Mouse (Mus musculus) embryonic facial prominence, embryonic 14.5 days (tissue): ENCODE data around the gene Cdiptos. TPM values are rescaled to one million over a fixed set of nuclear protein-coding genes. Genes with fewer than 3 reads are reported as not detected.

Experiments
- ATAC-seq: fragments of 200-750 bp; cut with Nextera tagmentation; 2 replicates; pipeline ENCODE4 v1.8.0; 2017; ENCODE audit warnings: low read depth, moderate number of reproducible peaks, moderate TSS enrichment
- DNase-seq: peaks from one replicate; pipeline ENCODE4 v3.0.0-alpha.2; 2015; ENCODE audit warnings: low spot score
- H3K27ac ChIP-seq: fragments of 300-500 bp; sonication (generic); replicated peaks from 2 replicates; pipeline ENCODE4 v1.5.1; 2014; ENCODE audit warnings: low read depth, mild to moderate bottlenecking, low read length, moderate library complexity
- H3K27me3 ChIP-seq: fragments of 300-500 bp; sonication (generic); replicated peaks from 2 replicates; pipeline ENCODE4 v1.6.1; 2014; ENCODE audit warnings: low read length; ENCODE audit not compliant: control insufficient read depth, insufficient read depth
- H3K36me3 ChIP-seq: fragments of 300-500 bp; sonication (generic); 2 replicates; pipeline ENCODE4 v1.6.1; 2014; ENCODE audit warnings: low read length, mixed read lengths; ENCODE audit not compliant: control insufficient read depth, insufficient read depth
- H3K4me1 ChIP-seq: fragments of 300-500 bp; sonication (generic); 2 replicates; pipeline ENCODE4 v1.6.1; 2014; ENCODE audit warnings: antibody characterized with exemption, low read length; ENCODE audit not compliant: control insufficient read depth, insufficient read depth
- H3K4me2 ChIP-seq: fragments of 300-500 bp; sonication (generic); 2 replicates; pipeline ENCODE4 v1.6.1; 2014; ENCODE audit warnings: low read depth, mild to moderate bottlenecking, low read length, moderate library complexity, mixed read lengths
- H3K4me3 ChIP-seq: fragments of 300-500 bp; sonication (generic); 2 replicates; pipeline ENCODE4 v1.5.1; 2014; ENCODE audit warnings: low read depth, mild to moderate bottlenecking, low read length
- H3K9ac ChIP-seq: fragments of 300-500 bp; sonication (generic); 2 replicates; pipeline ENCODE4 v1.6.1; 2014; ENCODE audit warnings: low read depth, mild to moderate bottlenecking, low read length, moderate library complexity, mixed read lengths
- H3K9me3 ChIP-seq: fragments of 300-500 bp; sonication (generic); 2 replicates; pipeline ENCODE4 v1.6.1; 2016; ENCODE audit warnings: low read length; ENCODE audit not compliant: control insufficient read depth
- WGBS: fragments of 180-500 bp; shearing (Covaris S2); extraction: QIAGEN DNeasy Blood & Tissue Kit; methylation state at CpG from one replicate; pipeline ENCODE4 v1.1.7; 2014; 5-methylcytosine and 5-hydroxymethylcytosine counted together
- polyA plus RNA-seq: library from polyadenylated mRNA; unstranded; fragments of >200 nt; fragmentation: Nextera tagmentation; extraction: Ambion mirVana; gene quantifications from 2 replicates; pipeline ENCODE4 v1.2.1, GENCODE M21; 2014

Gene Cdiptos
- polyA plus RNA-seq, 1 experiment from 2014 or later, result 1.3 TPM

- DNase-seq (no peak), ATAC-seq (no peak)
- Histone ChIP-seq H3K27me3 (no peaks in the 10 kb centered on the region), H3K9ac (no peak overlapping the region), H3K4me2 (no peak overlapping the region), H3K27ac (no peak overlapping the region), H3K4me3 (no peak overlapping the region), H3K4me1 (no peaks in the 10 kb centered on the region), H3K36me3 (no peaks in the 10 kb centered on the region), H3K9me3 (no peaks in the 10 kb centered on the region)
- WGBS, result 60% methylated on average over 8 of the region's 8 CpGs
These were observed 12.9 kb upstream of the Cdiptos start for GRCm38 (mm10) chr7:126988816-126989215.

- 34% methylated on average over 9 of the region's 9 CpGs for WGBS
- H3K36me3 ChIP-seq, result no peaks in the 10 kb centered on the region
- ATAC-seq (peak; percentile 64; the same call in 1 of the 2 replicates), DNase-seq (peak; percentile 35)
- no peaks in the 10 kb centered on the region for H3K27me3 ChIP-seq
- no peaks in the 10 kb centered on the region for H3K9me3 ChIP-seq
- H3K4me3 ChIP-seq, result no peak overlapping the region
- no peaks in the 10 kb centered on the region for H3K4me1 ChIP-seq
- H3K27ac ChIP-seq, result no peak overlapping the region
- no peak overlapping the region for H3K9ac ChIP-seq
- no peak overlapping the region for H3K4me2 ChIP-seq
These were observed 10.4 kb upstream of the Cdiptos start for GRCm38 (mm10) chr7:126986319-126986718.

GRCm38 (mm10) chr7:126984667-126985444 lies 9.0 kb upstream of the Cdiptos start:
- H3K4me2 ChIP-seq, result no peak overlapping the region
- no peaks in the 10 kb centered on the region for H3K4me1 ChIP-seq
- H3K27me3 ChIP-seq, result no peaks in the 10 kb centered on the region
- no peak overlapping the region for H3K27ac ChIP-seq
- 64% methylated on average over 10 of the region's 10 CpGs for WGBS
- DNase-seq (peak; percentile 23), ATAC-seq (peak; percentile 38; the same call in 1 of the 2 replicates)
- peaks cover 10% of the 10 kb centered on the region for H3K36me3 ChIP-seq
- no peak overlapping the region for H3K4me3 ChIP-seq
- H3K9ac ChIP-seq, result no peak overlapping the region
- no peaks in the 10 kb centered on the region for H3K9me3 ChIP-seq

GRCm38 (mm10) chr7:126983113-126983512 lies 7.2 kb upstream of the Cdiptos start:
- no peak overlapping the region for H3K4me2 ChIP-seq
- peaks cover 27% of the 10 kb centered on the region for H3K36me3 ChIP-seq
- H3K27ac ChIP-seq, result no peak overlapping the region
- DNase-seq (no peak), ATAC-seq (no peak)
- H3K27me3 ChIP-seq, result no peaks in the 10 kb centered on the region
- H3K9ac ChIP-seq, result no peak overlapping the region
- H3K4me1 ChIP-seq, result no peaks in the 10 kb centered on the region
- no peaks in the 10 kb centered on the region for H3K9me3 ChIP-seq
- H3K4me3 ChIP-seq, result no peak overlapping the region
- 77% methylated on average over 7 of the region's 7 CpGs for WGBS

GRCm38 (mm10) chr7:126982054-126982453 lies 6.2 kb upstream of the Cdiptos start:
- H3K4me1 ChIP-seq, result peaks cover 6% of the 10 kb centered on the region
- H3K27ac ChIP-seq, result no peak overlapping the region
- no peak overlapping the region for H3K4me2 ChIP-seq
- ATAC-seq (no peak), DNase-seq (no peak)
- no peak overlapping the region for H3K9ac ChIP-seq
- WGBS, result 90% methylated on average over 4 of the region's 4 CpGs
- H3K9me3 ChIP-seq, result no peaks in the 10 kb centered on the region
- H3K27me3 ChIP-seq, result no peaks in the 10 kb centered on the region
- H3K36me3 ChIP-seq, result peaks cover 31% of the 10 kb centered on the region
- H3K4me3 ChIP-seq, result no peak overlapping the region

GRCm38 (mm10) chr7:126981601-126982000 lies 5.7 kb upstream of the Cdiptos start:
- no peak overlapping the region for H3K9ac ChIP-seq
- no peaks in the 10 kb centered on the region for H3K27me3 ChIP-seq
- no peak overlapping the region for H3K4me3 ChIP-seq
- H3K4me1 ChIP-seq, result peaks cover 8% of the 10 kb centered on the region
- peaks cover 31% of the 10 kb centered on the region for H3K36me3 ChIP-seq
- ATAC-seq, result no peak
- no peaks in the 10 kb centered on the region for H3K9me3 ChIP-seq
- 91% methylated on average over 2 of the region's 2 CpGs for WGBS
- no peak overlapping the region for H3K4me2 ChIP-seq
- no peak overlapping the region for H3K27ac ChIP-seq
- DNase-seq, result no peak

- Histone ChIP-seq H3K4me1 (peaks cover 8% of the 10 kb centered on the region), H3K4me2 (no peak overlapping the region), H3K9me3 (no peaks in the 10 kb centered on the region), H3K4me3 (no peak overlapping the region), H3K27ac (no peak overlapping the region), H3K27me3 (no peaks in the 10 kb centered on the region), H3K9ac (no peak overlapping the region), H3K36me3 (peaks cover 31% of the 10 kb centered on the region)
- ATAC-seq (no peak), DNase-seq (no peak)
- WGBS, result 87% methylated on average over 6 of the region's 6 CpGs
These were observed 2.9 kb upstream of the Cdiptos start for GRCm38 (mm10) chr7:126978841-126979240.

- DNase-seq (no peak), ATAC-seq (no peak)
- no peaks in the 10 kb centered on the region for H3K9me3 ChIP-seq
- peak overlapping the region; percentile 88 for H3K4me2 ChIP-seq
- H3K9ac ChIP-seq, result peak overlapping the region; percentile 89
- H3K36me3 ChIP-seq, result peaks cover 31% of the 10 kb centered on the region
- WGBS, result 26% methylated on average over 14 of the region's 14 CpGs
- peaks cover 8% of the 10 kb centered on the region for H3K4me1 ChIP-seq
- peak overlapping the region; percentile 78 for H3K4me3 ChIP-seq
- H3K27ac ChIP-seq, result no peak overlapping the region; the same call in 1 of the 2 replicates
- no peaks in the 10 kb centered on the region for H3K27me3 ChIP-seq
These were observed 1.1 kb upstream of the Cdiptos start for GRCm38 (mm10) chr7:126976878-126977459.

- 0% methylated on average over 1 of the region's 1 CpGs for WGBS
- no peak for ATAC-seq
These were observed 177 bp downstream of the Cdiptos start, which contains the start of gene Cdipt for GRCm38 (mm10) chr7:126975893-126975949. TSS of gene Cdipt (plus strand) at chr7:126975914.

More at GRCm38 (mm10) chr7:126975893-126975949, 177 bp downstream of the Cdiptos start, which contains the start of gene Cdipt:
- H3K4me3 ChIP-seq, result peak within 1 kb of the TSS; percentile 78
- DNase-seq, result no peak
- peak within 1 kb of the TSS; percentile 89 for H3K9ac ChIP-seq
- H3K36me3 ChIP-seq, result peaks cover 28% of the 10 kb centered on the region
- peak within 1 kb of the TSS; percentile 90 for H3K27ac ChIP-seq
- H3K4me1 ChIP-seq, result peaks cover 8% of the 10 kb centered on the region
- H3K9me3 ChIP-seq, result no peaks in the 10 kb centered on the region
- H3K4me2 ChIP-seq, result peak within 1 kb of the TSS; percentile 88
- H3K27me3 ChIP-seq, result no peaks in the 10 kb centered on the region
